Mouse (Mus musculus): ENCODE results near the gene Klrg1. TPM values are rescaled to one million over a fixed set of nuclear protein-coding genes. Genes with fewer than 3 reads are reported as not detected.

Klrg1 gene
- polyA plus RNA-seq, 1 experiment from 2014 or later, result 0.18 TPM

- no peak overlapping the region for H3K27ac ChIP-seq
- ATAC-seq (ENCODE audit: low FRiP score), result no peak
- no peak overlapping the region for H3K9ac ChIP-seq
- no peak overlapping the region for H3K4me2 ChIP-seq
- no peaks in the 10 kb centered on the region for H3K36me3 ChIP-seq (replicated peaks)
- no peaks in the 10 kb centered on the region for H3K9me3 ChIP-seq
- no peak overlapping the region for H3K4me3 ChIP-seq (replicated peaks)
- 89% methylated on average over 4 of the region's 4 CpGs for WGBS
- H3K27me3 ChIP-seq, result no peaks in the 10 kb centered on the region
- H3K4me1 ChIP-seq, result peaks cover 2% of the 10 kb centered on the region; the same call in 1 of the 2 replicates
Measured at GRCm38 (mm10) chr6:122302661-122303060, 20.0 kb upstream of the Klrg1 start.

- H3K4me3 ChIP-seq (replicated peaks), result no peak overlapping the region
- 65% methylated on average over 1 of the region's 1 CpGs for WGBS
- no peaks in the 10 kb centered on the region for H3K27me3 ChIP-seq
- no peaks in the 10 kb centered on the region for H3K36me3 ChIP-seq (replicated peaks)
- no peaks in the 10 kb centered on the region for H3K9me3 ChIP-seq
- no peak overlapping the region for H3K4me2 ChIP-seq
- H3K4me1 ChIP-seq, result peaks cover 3% of the 10 kb centered on the region; the same call in 1 of the 2 replicates
- ATAC-seq (ENCODE audit: low FRiP score), result no peak
- H3K27ac ChIP-seq, result no peak overlapping the region
- H3K9ac ChIP-seq, result no peak overlapping the region
Measured at GRCm38 (mm10) chr6:122302121-122302520, 19.4 kb upstream of the Klrg1 start.

GRCm38 (mm10) chr6:122299621-122300133, 17.0 kb upstream of the Klrg1 start:
- no peak for ATAC-seq (ENCODE audit: low FRiP score)
- Histone ChIP-seq H3K27ac (no peak overlapping the region), H3K4me2 (no peak overlapping the region), H3K4me1 (peaks cover 8% of the 10 kb centered on the region; the same call in 1 of the 2 replicates), H3K36me3 (replicated peaks) (no peaks in the 10 kb centered on the region), H3K9ac (no peak overlapping the region), H3K9me3 (no peaks in the 10 kb centered on the region), H3K4me3 (replicated peaks) (no peak overlapping the region), H3K27me3 (no peaks in the 10 kb centered on the region)
- WGBS, result 77% methylated on average over 3 of the region's 3 CpGs

- H3K27ac ChIP-seq, result no peak overlapping the region
- H3K4me3 ChIP-seq (replicated peaks), result no peak overlapping the region
- 57% methylated on average over 3 of the region's 4 CpGs for WGBS
- ATAC-seq (ENCODE audit: low FRiP score), result peak; percentile 30
- H3K27me3 ChIP-seq, result no peaks in the 10 kb centered on the region
- H3K36me3 ChIP-seq (replicated peaks), result no peaks in the 10 kb centered on the region
- H3K4me1 ChIP-seq, result peaks cover 8% of the 10 kb centered on the region; the same call in 1 of the 2 replicates
- no peaks in the 10 kb centered on the region for H3K9me3 ChIP-seq
- peak overlapping the region; percentile 62 for H3K4me2 ChIP-seq
- H3K9ac ChIP-seq, result no peak overlapping the region
Measured at GRCm38 (mm10) chr6:122298223-122298609, 15.5 kb upstream of the Klrg1 start.

GRCm38 (mm10) chr6:122297279-122298222, 14.9 kb upstream of the Klrg1 start:
- Histone ChIP-seq H3K4me2 (peak overlapping the region; percentile 62), H3K9ac (peak overlapping the region; percentile 63), H3K9me3 (no peaks in the 10 kb centered on the region), H3K36me3 (replicated peaks) (no peaks in the 10 kb centered on the region), H3K4me3 (replicated peaks) (peak overlapping the region; percentile 49), H3K27ac (peak overlapping the region; percentile 79), H3K4me1 (peaks cover 8% of the 10 kb centered on the region; the same call in 1 of the 2 replicates), H3K27me3 (no peaks in the 10 kb centered on the region)
- 6% methylated on average over 25 of the region's 25 CpGs for WGBS
- peak; percentile 80 for ATAC-seq (ENCODE audit: low FRiP score)

GRCm38 (mm10) chr6:122296918-122297278, 14.2 kb upstream of the Klrg1 start:
- WGBS, result 40% methylated on average over 3 of the region's 3 CpGs
- Histone ChIP-seq H3K4me3 (replicated peaks) (peak overlapping the region; percentile 49), H3K9ac (peak overlapping the region; percentile 63)

GRCm38 (mm10) chr6:122295242-122295641, 12.6 kb upstream of the Klrg1 start:
- no peak for ATAC-seq (ENCODE audit: low FRiP score)
- no peaks in the 10 kb centered on the region for H3K27me3 ChIP-seq
- H3K9me3 ChIP-seq, result no peaks in the 10 kb centered on the region
- peaks cover 8% of the 10 kb centered on the region; the same call in 1 of the 2 replicates for H3K4me1 ChIP-seq
- no peak overlapping the region for H3K9ac ChIP-seq
- no peaks in the 10 kb centered on the region for H3K36me3 ChIP-seq (replicated peaks)
- no peak overlapping the region for H3K4me3 ChIP-seq (replicated peaks)
- no peak overlapping the region for H3K27ac ChIP-seq
- H3K4me2 ChIP-seq, result no peak overlapping the region
- WGBS, result 54% methylated on average over 9 of the region's 9 CpGs

More at GRCm38 (mm10) chr6:122296918-122297278, 14.2 kb upstream of the Klrg1 start:
- no peaks in the 10 kb centered on the region for H3K36me3 ChIP-seq (replicated peaks)
- peak overlapping the region; percentile 79 for H3K27ac ChIP-seq
- no peaks in the 10 kb centered on the region for H3K9me3 ChIP-seq
- H3K27me3 ChIP-seq, result no peaks in the 10 kb centered on the region
- ATAC-seq (ENCODE audit: low FRiP score), result peak; percentile 52
- peaks cover 8% of the 10 kb centered on the region; the same call in 1 of the 2 replicates for H3K4me1 ChIP-seq
- peak overlapping the region; percentile 62 for H3K4me2 ChIP-seq

GRCm38 (mm10) chr6:122294290-122294689, 11.6 kb upstream of the Klrg1 start:
- Histone ChIP-seq H3K27ac (no peak overlapping the region), H3K4me3 (replicated peaks) (no peak overlapping the region), H3K9ac (no peak overlapping the region), H3K9me3 (no peaks in the 10 kb centered on the region), H3K4me1 (peaks cover 8% of the 10 kb centered on the region; the same call in 1 of the 2 replicates), H3K4me2 (no peak overlapping the region), H3K27me3 (no peaks in the 10 kb centered on the region), H3K36me3 (replicated peaks) (no peaks in the 10 kb centered on the region)
- no peak for ATAC-seq (ENCODE audit: low FRiP score)
- WGBS, result 79% methylated on average over 3 of the region's 3 CpGs

- ATAC-seq (ENCODE audit: low FRiP score), result no peak
- 86% methylated on average over 9 of the region's 9 CpGs for WGBS
- H3K4me2 ChIP-seq, result no peak overlapping the region
Measured at GRCm38 (mm10) chr6:122293796-122294195, 11.1 kb upstream of the Klrg1 start.

GRCm38 (mm10) chr6:122293121-122293520, 10.4 kb upstream of the Klrg1 start:
- no peaks in the 10 kb centered on the region for H3K9me3 ChIP-seq
- no peak overlapping the region for H3K4me3 ChIP-seq (replicated peaks)
- H3K4me1 ChIP-seq, result peaks cover 8% of the 10 kb centered on the region; the same call in 1 of the 2 replicates
- 92% methylated on average over 8 of the region's 8 CpGs for WGBS
- H3K27ac ChIP-seq, result no peak overlapping the region
- H3K4me2 ChIP-seq, result no peak overlapping the region
- no peak overlapping the region for H3K9ac ChIP-seq
- ATAC-seq (ENCODE audit: low FRiP score), result no peak
- no peaks in the 10 kb centered on the region for H3K36me3 ChIP-seq (replicated peaks)
- no peaks in the 10 kb centered on the region for H3K27me3 ChIP-seq

More at GRCm38 (mm10) chr6:122293796-122294195, 11.1 kb upstream of the Klrg1 start:
- Histone ChIP-seq H3K36me3 (replicated peaks) (no peaks in the 10 kb centered on the region), H3K9me3 (no peaks in the 10 kb centered on the region), H3K4me3 (replicated peaks) (no peak overlapping the region), H3K27ac (no peak overlapping the region), H3K9ac (no peak overlapping the region), H3K27me3 (no peaks in the 10 kb centered on the region), H3K4me1 (peaks cover 8% of the 10 kb centered on the region; the same call in 1 of the 2 replicates)

GRCm38 (mm10) chr6:122292184-122292583, 9.5 kb upstream of the Klrg1 start:
- no peak overlapping the region for H3K27ac ChIP-seq
- WGBS, result 52% methylated on average over 2 of the region's 2 CpGs
- no peak for ATAC-seq (ENCODE audit: low FRiP score)

GRCm38 (mm10) chr6:122291735-122292134, 9.1 kb upstream of the Klrg1 start:
- Histone ChIP-seq H3K36me3 (replicated peaks) (no peaks in the 10 kb centered on the region), H3K9me3 (no peaks in the 10 kb centered on the region), H3K9ac (no peak overlapping the region), H3K4me2 (no peak overlapping the region), H3K27me3 (no peaks in the 10 kb centered on the region), H3K27ac (no peak overlapping the region), H3K4me3 (replicated peaks) (no peak overlapping the region), H3K4me1 (peaks cover 1% of the 10 kb centered on the region; the same call in 1 of the 2 replicates)
- ATAC-seq (ENCODE audit: low FRiP score), result no peak
- 80% methylated on average over 3 of the region's 3 CpGs for WGBS

More at GRCm38 (mm10) chr6:122292184-122292583, 9.5 kb upstream of the Klrg1 start:
- Histone ChIP-seq H3K27me3 (no peaks in the 10 kb centered on the region), H3K4me2 (no peak overlapping the region), H3K4me3 (replicated peaks) (no peak overlapping the region), H3K9me3 (no peaks in the 10 kb centered on the region), H3K9ac (no peak overlapping the region), H3K4me1 (peaks cover 6% of the 10 kb centered on the region; the same call in 1 of the 2 replicates), H3K36me3 (replicated peaks) (no peaks in the 10 kb centered on the region)
